Mouse (Mus musculus): ENCODE results near the gene Cd93.
A peak's percentile ranks its signal among the peaks of the same experiment; 100 is the strongest.

DNA sequence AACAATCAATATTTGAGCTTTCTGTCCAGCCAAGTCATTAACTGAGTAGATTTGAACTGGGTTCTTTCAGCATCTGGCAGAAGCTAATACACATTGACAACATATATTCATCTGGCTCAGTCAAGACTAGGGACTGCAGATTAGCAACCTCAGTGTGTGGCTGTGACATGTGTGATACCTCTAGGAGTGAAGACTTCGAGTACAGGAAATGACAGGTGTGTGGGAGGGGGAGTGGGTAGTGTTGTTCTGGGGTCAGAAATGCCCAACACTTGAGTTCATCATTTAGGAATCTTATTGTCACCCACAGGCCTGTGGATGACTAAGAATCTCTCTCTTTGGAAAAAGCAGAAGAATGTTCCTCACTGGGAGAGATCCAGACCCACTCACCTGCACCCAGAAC lies 22.3 kb downstream of the Cd93 start:
- TF ChIP-seq MYOD1 (IDR thresholded peaks at IDR 0.05; ENCODE audit: control insufficient read depth in 1 of 3, insufficient read length in 2 of 3, low read depth in 2 of 3) (peak; percentile 23 to 90 (median 88)), MAX (IDR thresholded peaks at IDR 0.05; ENCODE audit: low read depth) (no peak)

Measured in myocyte (in vitro differentiated cells).